Mouse (Mus musculus) spleen, adult 2 months (tissue): ENCODE results near the gene Nr5a2.

Experiments used
- CTCF ChIP-seq: fragments of 200-500 bp; IDR thresholded peaks from 2 replicates; pipeline ENCODE4 v1.5.1; 2011; ENCODE audit warnings: mild to moderate bottlenecking, inconsistent platforms; ENCODE audit not compliant: insufficient read depth, insufficient read length, insufficient replicate concordance; ENCODE audit errors: extremely low read depth
- POLR2A ChIP-seq: fragments of 200-500 bp; IDR thresholded peaks from 2 replicates; pipeline ENCODE4 v1.6.1; 2011; ENCODE audit warnings: low read depth, low read length, inconsistent platforms

DNA sequence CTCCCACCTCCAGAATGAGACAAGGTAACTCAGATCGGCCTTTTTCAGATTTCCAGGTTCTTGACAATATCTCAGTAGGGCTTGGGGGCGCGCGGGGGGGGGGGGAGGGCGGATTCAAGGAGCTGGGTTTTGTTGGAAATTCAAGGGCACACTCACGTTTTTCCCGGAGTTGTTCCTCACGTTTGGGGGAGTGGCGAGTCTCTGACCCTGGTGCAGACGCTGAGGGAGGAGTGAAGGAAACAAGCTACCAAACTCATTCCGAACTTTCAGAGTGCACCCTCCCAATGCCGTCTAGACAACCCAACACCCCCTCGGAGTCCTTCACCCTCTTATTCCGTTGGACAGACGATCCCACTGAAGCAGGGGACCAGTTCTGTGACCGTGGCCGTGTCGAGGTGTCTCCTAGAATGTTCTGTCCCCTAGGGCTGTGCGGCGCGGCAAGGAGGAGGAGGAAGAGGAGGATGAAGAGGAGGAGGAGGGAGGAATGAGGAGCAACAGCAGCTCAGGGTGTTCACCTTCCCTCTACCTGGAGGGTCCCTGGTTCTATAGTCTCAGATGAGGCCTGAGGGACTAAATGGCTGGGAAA is 8.2 kb downstream of the Nr5a2 start:
- no peak for TF ChIP-seq POLR2A
- TF ChIP-seq CTCF, result no peak
